Mouse (Mus musculus) spleen, postnatal 36 days (tissue): ENCODE data around the gene Fxyd1.

ENCODE experiments used
- DNase-seq, 2 experiments: peaks; one replicate each; pipeline ENCODE4 v3.0.0; 2022; ENCODE audit warnings: low spot score in 2 of 2, mixed read lengths in 1 of 2

Fxyd1 gene

DNA sequence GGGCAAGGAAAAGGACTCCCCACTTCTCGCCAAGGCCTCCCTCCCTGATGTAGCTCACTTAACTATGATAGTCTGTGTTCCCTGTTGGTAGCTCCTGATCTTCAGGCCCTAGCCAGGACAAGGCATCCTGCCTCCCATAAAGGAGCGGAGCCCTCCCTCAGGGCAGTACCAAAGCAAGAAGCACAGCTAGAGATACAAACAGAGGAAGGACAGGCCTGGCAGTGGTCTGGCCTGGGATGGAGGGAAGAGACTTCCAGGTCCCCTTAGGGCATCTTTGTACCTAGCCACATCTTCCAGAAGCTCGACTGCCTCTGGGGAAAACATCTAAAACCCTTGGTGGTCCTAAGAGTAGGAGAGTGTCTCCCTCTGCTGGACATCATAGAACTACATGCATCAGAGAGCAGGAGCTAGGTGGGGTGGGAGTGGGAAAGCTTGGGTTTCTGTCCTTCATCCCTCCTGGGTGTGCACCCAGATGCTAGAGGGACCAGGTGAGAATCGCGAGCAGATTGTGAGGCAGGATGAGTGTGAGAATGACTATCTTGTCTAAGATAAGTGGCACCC lies 21.0 kb upstream of the Fxyd1 start:
- DNase-seq: peak in 1 of 2 experiments; percentile 35

DNA sequence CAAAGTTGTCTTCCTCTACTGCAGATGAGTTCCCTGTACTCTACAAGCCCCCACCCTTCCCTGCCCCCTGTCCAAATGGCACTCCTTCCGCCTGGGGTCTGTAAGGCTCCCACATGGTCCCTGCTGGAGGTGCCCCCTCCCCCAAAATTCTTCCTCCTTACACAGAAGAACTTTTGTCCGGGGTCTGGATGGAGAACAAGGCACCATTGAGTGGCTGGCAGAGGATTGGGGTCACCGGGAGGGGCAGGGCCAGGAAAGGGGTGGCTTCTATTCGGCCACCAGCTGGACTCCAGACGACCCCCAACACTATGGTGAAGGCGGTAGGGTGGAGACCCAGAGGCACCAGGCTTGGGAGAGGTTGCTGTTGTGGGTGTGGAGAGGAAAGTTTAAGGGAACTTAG lies 20.5 kb upstream of the Fxyd1 start:
- no peak for DNase-seq

GRCm38 (mm10) chr7:31076492-31076891 lies 19.5 kb upstream of the Fxyd1 start, which contains the start of gene Fxyd3:
Gene Fxyd3, minus strand, starts transcription at chr7:31076704.
- DNase-seq: no peak

GRCm38 (mm10) chr7:31074713-31075069 lies 17.7 kb upstream of the Fxyd1 start:
- DNase-seq: no peak

GRCm38 (mm10) chr7:31074061-31074712 lies 17.2 kb upstream of the Fxyd1 start:
- no peak for DNase-seq

GRCm38 (mm10) chr7:31073546-31073945 lies 16.5 kb upstream of the Fxyd1 start:
- no peak for DNase-seq

DNA sequence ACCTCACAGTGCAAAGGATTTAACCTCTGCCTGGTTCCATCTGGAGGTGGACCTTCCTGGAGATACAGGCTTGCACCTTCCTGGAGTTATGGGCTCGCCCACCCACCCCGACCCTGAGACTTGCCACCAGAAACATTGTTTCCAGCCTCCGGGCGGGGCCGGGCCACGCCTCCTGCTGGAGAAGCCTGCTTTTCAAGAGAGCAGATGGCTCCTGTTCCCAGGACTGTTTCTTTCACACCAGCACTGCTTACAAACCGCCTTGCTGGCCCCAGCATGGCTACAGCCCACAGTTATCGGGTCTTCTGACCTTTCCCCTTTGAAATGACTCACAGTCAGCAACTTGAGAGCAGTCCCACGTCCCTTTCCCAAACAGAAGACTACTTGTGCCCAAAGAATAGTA lies 15.3 kb upstream of the Fxyd1 start:
- DNase-seq: no peak

DNA sequence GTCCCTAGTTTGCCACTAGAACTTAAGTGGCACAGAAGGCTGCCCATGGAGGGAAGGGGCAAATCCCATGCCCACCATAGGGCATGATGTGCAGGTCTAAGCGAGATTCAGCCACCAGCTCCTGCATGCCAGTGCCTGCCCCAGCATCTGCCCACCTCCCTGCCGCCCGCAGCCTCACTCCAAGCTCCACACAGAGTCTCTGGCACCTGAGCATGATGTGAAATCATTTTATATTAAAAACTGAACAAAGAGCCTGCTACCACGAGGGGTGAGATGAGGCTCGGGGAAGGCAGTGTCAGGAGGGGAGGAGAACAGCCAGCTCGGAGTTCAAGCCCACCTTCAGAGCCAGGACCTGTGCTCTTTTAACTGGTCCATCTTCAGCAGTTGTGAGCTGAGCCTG lies 13.3 kb upstream of the Fxyd1 start:
- DNase-seq: no peak

GRCm38 (mm10) chr7:31069491-31069890 lies 12.5 kb upstream of the Fxyd1 start:
- DNase-seq: no peak

GRCm38 (mm10) chr7:31067836-31068235 lies 10.8 kb upstream of the Fxyd1 start:
- DNase-seq: no peak

- no peak for DNase-seq
Observed at GRCm38 (mm10) chr7:31063074-31063560, 6.1 kb upstream of the Fxyd1 start.

DNA sequence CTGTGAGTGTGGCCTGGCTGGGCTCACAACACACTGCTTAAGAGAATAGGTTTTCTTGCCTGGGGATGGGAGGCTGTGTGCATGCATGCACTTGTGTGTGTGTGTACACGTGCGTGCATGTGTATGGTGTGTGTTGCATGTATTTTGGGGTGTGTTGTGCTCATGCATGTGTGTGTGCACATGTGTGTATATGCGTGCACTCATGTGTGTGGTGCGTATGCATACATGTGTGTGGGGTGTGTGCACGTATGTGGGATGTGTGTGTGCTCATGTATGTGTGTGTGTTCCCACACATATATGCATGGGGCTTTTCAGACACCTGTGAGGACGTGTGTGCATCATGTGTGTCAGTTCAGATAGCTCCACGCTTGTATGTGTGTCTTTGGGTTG lies 3.6 kb upstream of the Fxyd1 start:
- no peak for DNase-seq

GRCm38 (mm10) chr7:31059919-31060620 lies 3.1 kb upstream of the Fxyd1 start:
- DNase-seq: no peak

DNA sequence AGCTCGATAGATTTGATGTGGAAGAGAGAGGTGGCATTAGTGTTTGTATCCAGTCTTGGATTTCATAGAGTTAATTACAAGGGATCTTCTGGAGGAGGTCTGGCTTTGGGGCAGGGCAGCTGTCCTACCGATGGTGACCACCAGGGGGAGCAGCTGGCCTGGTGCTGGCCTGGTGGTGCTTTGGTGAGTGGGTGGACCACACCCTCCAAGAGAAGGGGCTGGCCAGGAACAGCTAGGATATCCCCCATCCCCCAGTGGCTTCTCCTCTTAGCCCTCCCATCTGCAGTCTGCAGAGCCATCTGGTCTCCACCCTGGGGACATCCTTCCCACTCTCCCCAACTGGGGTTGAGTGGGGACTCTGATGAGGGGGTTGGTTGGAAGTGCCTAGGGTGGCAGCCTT lies 2.1 kb upstream of the Fxyd1 start, which contains the start of gene Lgi4:
Gene Lgi4 (plus strand): TSS at position 235 of the 400 bp plus-strand sequence.
- peak; percentile 50 to 63 for DNase-seq

- DNase-seq: no peak
Observed at GRCm38 (mm10) chr7:31058211-31058610, 1.2 kb upstream of the Fxyd1 start.

- DNase-seq: no peak
Observed at GRCm38 (mm10) chr7:31057730-31058129, 731 bp upstream of the Fxyd1 start.

DNA sequence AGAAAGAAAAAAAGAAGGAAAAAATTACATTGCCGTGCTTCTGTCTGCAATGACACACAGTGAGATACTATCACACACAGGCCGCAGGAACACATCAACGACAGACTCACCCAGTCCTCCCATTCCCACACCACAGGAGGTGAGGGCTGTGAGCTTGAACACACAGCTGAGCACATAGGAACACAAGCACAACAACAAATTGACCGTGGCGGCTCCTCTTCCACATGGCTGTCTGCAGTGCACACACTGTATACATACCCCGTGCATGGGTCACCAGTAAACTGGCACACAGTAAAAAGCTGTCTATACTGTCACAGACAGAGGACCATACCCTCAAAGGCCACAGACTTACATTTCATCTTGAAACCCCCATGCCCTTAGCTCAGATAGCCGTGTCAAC lies 551 bp downstream of the Fxyd1 start:
- no peak for DNase-seq

- no peak for DNase-seq
Observed at GRCm38 (mm10) chr7:31055883-31056282, 1.1 kb downstream of the Fxyd1 start.

DNA sequence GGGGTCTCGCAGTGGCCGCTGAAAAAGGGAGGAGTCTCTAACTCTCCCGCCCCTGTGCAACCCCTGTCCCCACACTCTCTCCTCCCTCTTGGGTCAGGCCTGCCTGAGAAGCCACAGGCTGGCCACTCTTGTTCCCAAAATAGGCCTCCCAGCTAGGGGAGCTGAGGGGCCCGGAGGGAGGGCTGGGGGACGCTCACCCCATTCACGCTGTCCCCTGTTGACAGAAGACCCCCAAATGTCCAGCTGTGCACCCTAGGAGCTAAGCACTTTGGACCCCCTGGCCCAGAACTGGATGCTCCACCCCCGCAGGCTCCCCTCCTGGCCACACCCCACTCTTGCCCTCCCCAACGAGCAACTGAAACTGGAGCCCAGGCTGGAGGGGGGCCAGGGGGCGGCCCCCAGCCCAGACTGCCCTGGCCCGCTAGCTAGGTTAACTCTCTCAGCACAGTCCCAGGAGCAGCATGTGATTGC lies 1.6 kb downstream of the Fxyd1 start:
- DNase-seq: no peak

DNA sequence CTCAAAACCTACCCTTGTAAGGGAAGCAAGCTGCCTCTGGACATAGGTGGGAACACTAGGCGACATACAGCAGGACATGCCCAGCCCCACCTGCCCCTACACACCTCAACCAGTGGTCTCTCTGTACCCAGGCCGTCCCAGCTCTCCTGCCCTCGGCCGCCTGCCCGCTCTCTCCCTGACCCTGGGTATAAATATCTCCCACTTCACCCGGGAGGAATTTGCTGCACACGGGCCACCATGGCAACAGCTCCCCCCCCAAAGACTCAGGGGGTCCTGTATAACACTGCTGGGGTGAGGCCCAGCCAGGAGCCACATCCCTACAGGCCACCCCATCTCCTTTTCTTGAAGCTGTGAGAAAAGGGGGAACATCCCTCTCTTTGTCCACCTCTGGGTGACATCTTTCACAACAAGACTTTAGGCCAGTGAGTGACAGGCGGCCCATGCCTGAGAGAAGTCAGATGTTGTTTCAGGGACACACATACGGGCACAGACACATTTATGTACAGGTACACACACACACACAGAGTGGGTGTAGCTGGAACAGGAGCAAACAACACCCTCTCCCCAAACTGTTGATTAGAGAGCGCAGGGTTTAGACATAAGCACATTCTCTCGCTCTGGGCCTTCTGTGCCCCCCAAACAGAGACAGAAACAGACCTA lies 2.2 kb downstream of the Fxyd1 start:
- no peak for DNase-seq

GRCm38 (mm10) chr7:31053882-31054447 lies 3.0 kb downstream of the Fxyd1 start:
- no peak for DNase-seq
